Mouse (Mus musculus): ENCODE measurements around the gene Mlh1. TPM values are rescaled to one million over a fixed set of nuclear protein-coding genes. Genes with fewer than 3 reads are reported as not detected.

Gene Mlh1
- polyA plus RNA-seq, 1 experiment, result 23.6 TPM

DNA sequence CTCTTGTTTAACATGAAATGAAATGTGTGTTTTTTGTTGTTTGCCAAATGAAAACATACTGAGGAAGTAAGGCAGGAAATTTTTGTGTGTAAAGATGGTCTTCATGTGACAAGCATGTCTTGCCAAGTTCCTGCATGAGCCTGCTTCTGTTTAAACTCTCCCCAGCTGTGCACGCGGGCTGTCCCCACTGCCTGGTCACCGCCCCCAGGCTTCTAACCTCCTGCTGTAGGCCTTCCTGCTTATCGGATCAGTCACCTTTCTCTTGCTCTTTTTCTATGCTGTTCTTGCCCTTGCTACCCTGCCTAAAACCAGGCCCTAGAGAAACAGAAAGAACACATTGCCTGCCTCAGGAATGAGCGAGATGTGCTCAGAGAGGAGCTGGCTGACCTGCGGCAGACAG is 58.1 kb downstream of the Mlh1 start:
- DNase-seq, result no peak
- H3K27ac ChIP-seq (ENCODE audit: control insufficient read depth, insufficient read depth, low read length), result no peak overlapping the region
- no peak overlapping the region for H3K4me3 ChIP-seq (ENCODE audit: control insufficient read depth, insufficient read depth, low read length)
- no peaks in the 10 kb centered on the region for H3K4me1 ChIP-seq (replicated peaks; ENCODE audit: control insufficient read depth, insufficient read depth, low read length)
- H3K36me3 ChIP-seq (ENCODE audit: control insufficient read depth, insufficient read depth, low read length), result no peaks in the 10 kb centered on the region
- no peak for TF ChIP-seq POLR2A (IDR thresholded peaks at IDR 0.05; ENCODE audit: control insufficient read depth, extremely low read depth, insufficient read depth, low read length, poor library complexity)
- TF ChIP-seq CTCF (IDR thresholded peaks at IDR 0.05; ENCODE audit: borderline replicate concordance, control insufficient read depth, extremely low read depth, insufficient read depth, low read length, poor library complexity), result no peak
- WGBS, result 54% methylated on average over 6 of the region's 6 CpGs
- H3K27me3 ChIP-seq (ENCODE audit: control insufficient read depth, insufficient read depth, low read length), result no peaks in the 10 kb centered on the region

DNA sequence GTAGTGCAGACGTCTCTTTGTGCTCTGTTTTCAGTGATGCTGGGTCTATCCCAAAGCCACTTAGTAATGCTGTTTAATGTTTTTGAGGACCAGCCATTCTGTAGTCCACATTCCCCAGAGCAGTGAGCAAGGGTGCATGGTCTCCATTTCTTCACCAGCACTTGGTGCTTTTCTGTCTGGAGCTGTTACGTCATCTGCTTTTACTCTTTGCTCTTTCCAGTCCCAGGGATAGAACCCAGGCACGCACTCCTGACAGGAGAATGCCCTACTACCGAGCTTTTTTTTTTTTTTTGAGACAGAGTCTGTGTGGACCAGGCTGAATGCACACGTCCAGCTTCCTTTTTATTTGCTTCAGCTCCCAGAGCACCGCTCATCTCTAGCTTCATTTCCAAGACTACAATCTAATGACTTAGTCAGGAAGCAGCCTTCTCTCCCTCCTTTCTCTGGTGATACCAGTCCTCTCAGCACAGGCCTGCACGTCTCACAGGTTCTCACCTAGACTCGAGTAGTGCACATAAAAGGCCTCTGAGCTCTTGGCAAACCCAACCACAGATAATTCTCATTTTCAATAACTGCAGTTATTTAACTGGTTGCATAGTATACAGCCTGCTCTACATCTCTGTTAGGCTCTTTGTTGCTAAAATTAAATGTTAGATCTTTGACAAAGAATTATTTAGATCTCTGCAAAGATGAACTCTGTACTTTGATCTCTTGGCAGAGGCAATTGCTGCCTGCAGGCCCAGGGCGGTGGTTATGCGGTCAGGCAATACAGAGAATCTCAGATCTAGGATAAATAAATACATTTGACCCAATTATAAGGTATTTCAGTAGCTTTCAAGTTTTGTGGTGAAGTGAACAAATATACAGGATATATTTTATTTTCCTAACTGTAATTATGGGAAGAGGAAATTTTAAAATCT is 60.2 kb downstream of the Mlh1 start:
- DNase-seq, result no peak
- no peak overlapping the region for H3K4me3 ChIP-seq (ENCODE audit: control insufficient read depth, insufficient read depth, low read length)
- 0 out of 2 replicates have a peak, but pooled peaks cover 5% of the 10 kb centered on the region for H3K36me3 ChIP-seq (ENCODE audit: control insufficient read depth, insufficient read depth, low read length)
- H3K27me3 ChIP-seq (ENCODE audit: control insufficient read depth, insufficient read depth, low read length), result no peaks in the 10 kb centered on the region
- 95% methylated on average over 10 of the region's 10 CpGs for WGBS
- H3K4me1 ChIP-seq (replicated peaks; ENCODE audit: control insufficient read depth, insufficient read depth, low read length), result no peaks in the 10 kb centered on the region
- TF ChIP-seq CTCF (IDR thresholded peaks at IDR 0.05; ENCODE audit: borderline replicate concordance, control insufficient read depth, extremely low read depth, insufficient read depth, low read length, poor library complexity) (no peak), POLR2A (IDR thresholded peaks at IDR 0.05; ENCODE audit: control insufficient read depth, extremely low read depth, insufficient read depth, low read length, poor library complexity) (no peak)
- no peak overlapping the region for H3K27ac ChIP-seq (ENCODE audit: control insufficient read depth, insufficient read depth, low read length)

DNA sequence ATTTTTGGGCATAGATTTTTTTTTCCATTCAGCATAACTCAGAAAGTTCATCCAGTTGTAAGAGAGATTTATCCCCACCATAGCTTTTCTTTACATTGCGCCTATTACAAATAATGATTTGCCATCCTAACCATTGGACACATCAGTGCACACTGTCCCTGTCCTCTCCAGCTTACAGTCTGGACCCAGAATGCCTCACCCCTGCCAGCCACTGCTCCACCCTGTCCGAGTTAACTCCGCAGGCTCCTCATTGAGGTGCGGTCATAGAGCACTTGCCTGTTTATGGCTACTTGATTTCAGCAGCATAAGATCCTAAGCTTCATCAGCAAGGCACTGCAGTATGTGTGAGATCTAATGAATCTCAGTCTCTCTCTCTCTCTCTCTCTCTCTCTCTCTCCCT is 61.2 kb downstream of the Mlh1 start:
- TF ChIP-seq CTCF (IDR thresholded peaks at IDR 0.05; ENCODE audit: borderline replicate concordance, control insufficient read depth, extremely low read depth, insufficient read depth, low read length, poor library complexity) (no peak), POLR2A (IDR thresholded peaks at IDR 0.05; ENCODE audit: control insufficient read depth, extremely low read depth, insufficient read depth, low read length, poor library complexity) (no peak)
- DNase-seq, result no peak
- WGBS, result 98% methylated on average over 4 of the region's 4 CpGs
- no peaks in the 10 kb centered on the region for H3K4me1 ChIP-seq (replicated peaks; ENCODE audit: control insufficient read depth, insufficient read depth, low read length)
- H3K27ac ChIP-seq (ENCODE audit: control insufficient read depth, insufficient read depth, low read length), result no peak overlapping the region
- H3K36me3 ChIP-seq (ENCODE audit: control insufficient read depth, insufficient read depth, low read length), result 0 out of 2 replicates have a peak, but pooled peaks cover 5% of the 10 kb centered on the region
- H3K27me3 ChIP-seq (ENCODE audit: control insufficient read depth, insufficient read depth, low read length), result no peaks in the 10 kb centered on the region
- no peak overlapping the region for H3K4me3 ChIP-seq (ENCODE audit: control insufficient read depth, insufficient read depth, low read length)

DNA sequence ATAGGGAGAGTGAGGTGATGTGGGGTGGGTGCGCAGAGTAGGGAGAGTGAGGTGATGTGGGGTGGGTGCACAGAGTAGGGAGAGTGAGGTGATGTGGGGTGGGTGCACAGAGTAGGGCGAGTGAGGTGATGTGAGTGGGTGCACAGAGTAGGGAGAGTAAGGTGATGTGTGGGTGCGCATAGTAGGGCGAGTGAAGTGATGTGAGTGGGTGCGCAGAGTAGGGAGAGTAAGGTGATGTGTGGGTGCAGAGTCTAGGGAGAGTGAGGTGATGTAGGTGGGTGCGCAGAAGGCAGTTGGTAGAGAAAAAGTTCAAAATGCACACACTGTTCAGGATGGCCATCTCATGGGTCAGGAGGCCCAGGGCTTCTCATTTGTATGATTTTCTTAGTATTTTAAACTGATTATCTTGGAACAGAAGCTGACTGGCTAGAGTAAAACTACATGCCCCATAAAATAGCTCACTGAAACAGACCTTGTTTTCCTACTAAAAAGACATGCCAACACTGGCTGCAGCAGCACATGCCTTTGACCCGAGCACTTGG is 62.4 kb downstream of the Mlh1 start:
- H3K27me3 ChIP-seq (ENCODE audit: control insufficient read depth, insufficient read depth, low read length), result no peaks in the 10 kb centered on the region
- H3K36me3 ChIP-seq (ENCODE audit: control insufficient read depth, insufficient read depth, low read length), result 0 out of 2 replicates have a peak, but pooled peaks cover 5% of the 10 kb centered on the region
- no peaks in the 10 kb centered on the region for H3K4me1 ChIP-seq (replicated peaks; ENCODE audit: control insufficient read depth, insufficient read depth, low read length)
- no peak for DNase-seq
- H3K27ac ChIP-seq (ENCODE audit: control insufficient read depth, insufficient read depth, low read length), result no peak overlapping the region
- TF ChIP-seq CTCF (IDR thresholded peaks at IDR 0.05; ENCODE audit: borderline replicate concordance, control insufficient read depth, extremely low read depth, insufficient read depth, low read length, poor library complexity) (no peak), POLR2A (IDR thresholded peaks at IDR 0.05; ENCODE audit: control insufficient read depth, extremely low read depth, insufficient read depth, low read length, poor library complexity) (no peak)
- WGBS, result 96% methylated on average over 7 of the region's 7 CpGs
- H3K4me3 ChIP-seq (ENCODE audit: control insufficient read depth, insufficient read depth, low read length), result no peak overlapping the region

DNA sequence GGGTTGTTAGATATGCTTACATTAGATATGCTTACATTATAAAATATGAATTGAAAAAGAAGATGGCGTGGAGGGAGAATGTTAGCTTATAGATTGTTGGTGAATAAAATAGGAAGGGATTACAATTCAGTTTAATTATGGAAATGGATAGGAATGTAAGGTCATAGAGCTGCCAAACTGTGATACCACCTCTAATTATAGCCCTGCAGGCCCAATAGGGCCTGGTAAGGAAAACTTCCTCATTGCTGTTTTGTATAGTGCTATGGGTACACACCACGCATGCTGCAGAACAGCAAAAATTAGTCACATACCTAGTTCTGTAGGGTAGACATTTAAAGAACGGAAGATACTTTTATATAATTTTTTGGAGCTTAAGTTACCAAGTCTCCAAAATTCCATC is 63.4 kb downstream of the Mlh1 start:
- WGBS, result over 99% methylated on average over 3 of the region's 3 CpGs
- no peak overlapping the region for H3K4me3 ChIP-seq (ENCODE audit: control insufficient read depth, insufficient read depth, low read length)
- H3K27ac ChIP-seq (ENCODE audit: control insufficient read depth, insufficient read depth, low read length), result no peak overlapping the region
- DNase-seq, result no peak
- H3K4me1 ChIP-seq (replicated peaks; ENCODE audit: control insufficient read depth, insufficient read depth, low read length), result no peaks in the 10 kb centered on the region
- TF ChIP-seq CTCF (IDR thresholded peaks at IDR 0.05; ENCODE audit: borderline replicate concordance, control insufficient read depth, extremely low read depth, insufficient read depth, low read length, poor library complexity) (no peak), POLR2A (IDR thresholded peaks at IDR 0.05; ENCODE audit: control insufficient read depth, extremely low read depth, insufficient read depth, low read length, poor library complexity) (no peak)
- 0 out of 2 replicates have a peak, but pooled peaks cover 5% of the 10 kb centered on the region for H3K36me3 ChIP-seq (ENCODE audit: control insufficient read depth, insufficient read depth, low read length)
- H3K27me3 ChIP-seq (ENCODE audit: control insufficient read depth, insufficient read depth, low read length), result no peaks in the 10 kb centered on the region

DNA sequence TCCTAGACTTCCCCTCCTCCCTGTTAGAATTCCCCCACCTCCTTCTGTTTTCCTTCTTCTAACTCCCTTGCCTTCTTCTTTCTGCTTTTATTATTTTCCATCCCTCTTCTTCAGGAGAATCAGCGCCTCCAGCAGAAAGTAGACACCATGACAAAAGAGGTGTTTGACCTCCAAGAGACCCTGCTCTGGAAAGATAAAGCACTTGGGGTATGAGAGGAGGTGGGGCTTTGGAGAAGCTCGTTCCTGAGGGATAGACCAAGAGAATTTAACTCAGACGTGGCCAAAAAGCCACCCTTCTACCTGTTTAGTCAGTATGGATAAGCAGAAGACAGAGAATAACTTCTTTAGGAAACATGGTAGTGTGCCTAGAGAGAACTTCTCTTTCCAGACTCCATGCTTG is 63.9 kb downstream of the Mlh1 start:
- no peak for TF ChIP-seq CTCF (IDR thresholded peaks at IDR 0.05; ENCODE audit: borderline replicate concordance, control insufficient read depth, extremely low read depth, insufficient read depth, low read length, poor library complexity)
- no peak for TF ChIP-seq POLR2A (IDR thresholded peaks at IDR 0.05; ENCODE audit: control insufficient read depth, extremely low read depth, insufficient read depth, low read length, poor library complexity)
- no peaks in the 10 kb centered on the region for H3K27me3 ChIP-seq (ENCODE audit: control insufficient read depth, insufficient read depth, low read length)
- no peak overlapping the region for H3K27ac ChIP-seq (ENCODE audit: control insufficient read depth, insufficient read depth, low read length)
- 89% methylated on average over 3 of the region's 3 CpGs for WGBS
- H3K36me3 ChIP-seq (ENCODE audit: control insufficient read depth, insufficient read depth, low read length), result 0 out of 2 replicates have a peak, but pooled peaks cover 5% of the 10 kb centered on the region
- DNase-seq, result no peak
- H3K4me3 ChIP-seq (ENCODE audit: control insufficient read depth, insufficient read depth, low read length), result no peak overlapping the region
- no peaks in the 10 kb centered on the region for H3K4me1 ChIP-seq (replicated peaks; ENCODE audit: control insufficient read depth, insufficient read depth, low read length)

Measured in thymus, adult 2 months (tissue).